Mouse (Mus musculus) heart, postnatal 0 days (tissue): ENCODE data around the gene Samd13. TPM values are rescaled to one million over a fixed set of nuclear protein-coding genes. Genes with fewer than 3 reads are reported as not detected.

Source experiments
- ATAC-seq: fragments of 200-750 bp; cut with Nextera tagmentation; 2 replicates; pipeline ENCODE4 v1.8.0; 2017; ENCODE audit warnings: low read depth, moderate number of reproducible peaks, moderate library complexity; ENCODE audit not compliant: insufficient read depth
- DNase-seq: peaks from one replicate; pipeline ENCODE4 v3.0.0-alpha.2; 2016; ENCODE audit warnings: low spot score
- H3K27ac ChIP-seq: fragments of 300-500 bp; sonication (generic); 2 replicates; pipeline ENCODE4 v1.5.1; 2014; ENCODE audit warnings: low read depth, mild to moderate bottlenecking
- H3K27me3 ChIP-seq: fragments of 300-500 bp; sonication (generic); 2 replicates; pipeline ENCODE4 v1.6.1; 2014; ENCODE audit warnings: low read length, mixed read lengths; ENCODE audit not compliant: control insufficient read depth, insufficient read depth
- H3K36me3 ChIP-seq: fragments of 300-500 bp; sonication (generic); replicated peaks from 2 replicates; pipeline ENCODE4 v1.6.1; 2014; ENCODE audit warnings: low read length, mixed read lengths; ENCODE audit not compliant: control insufficient read depth, insufficient read depth
- H3K4me1 ChIP-seq: fragments of 300-500 bp; sonication (generic); 2 replicates; pipeline ENCODE4 v1.6.1; 2014; ENCODE audit warnings: antibody characterized with exemption; ENCODE audit not compliant: control insufficient read depth, insufficient read depth
- H3K4me2 ChIP-seq: fragments of 300-500 bp; sonication (generic); 2 replicates; pipeline ENCODE4 v1.6.1; 2014; ENCODE audit warnings: low read depth, mild to moderate bottlenecking, low read length, moderate library complexity
- H3K4me3 ChIP-seq: fragments of 300-500 bp; sonication (generic); 2 replicates; pipeline ENCODE4 v1.5.1; 2014; ENCODE audit warnings: low read depth, low read length
- H3K9ac ChIP-seq: fragments of 300-500 bp; sonication (generic); replicated peaks from 2 replicates; pipeline ENCODE4 v1.6.1; 2014; ENCODE audit warnings: low read depth, low read length, mixed read lengths
- H3K9me3 ChIP-seq: fragments of 300-500 bp; sonication (generic); replicated peaks from 2 replicates; pipeline ENCODE4 v1.6.1; 2016; ENCODE audit warnings: low read length; ENCODE audit not compliant: control insufficient read depth
- CTCF ChIP-seq: IDR thresholded peaks from 2 replicates; pipeline ENCODE4 v1.5.1; 2016; ENCODE audit warnings: antibody characterized with exemption, control low read depth, low read depth
- EP300 ChIP-seq: IDR thresholded peaks from 2 replicates; pipeline ENCODE4 v1.6.1; 2016; ENCODE audit warnings: antibody characterized with exemption, low read depth
- WGBS: fragments of 180-500 bp; shearing (Covaris S2); extraction: QIAGEN DNeasy Blood & Tissue Kit; methylation state at CpG from one replicate; pipeline ENCODE4 v1.1.7; 2014; 5-methylcytosine and 5-hydroxymethylcytosine counted together
- polyA plus RNA-seq: library from polyadenylated mRNA; unstranded; fragments of >200 nt; fragmentation: Nextera tagmentation; extraction: Ambion mirVana; gene quantifications from 2 replicates; pipeline ENCODE4 v1.2.1, GENCODE M21; 2015
- total RNA-seq: library from RNA; depleted of rRNA; stranded (reverse); fragments of >200 nt; gene quantifications from 2 replicates; pipeline ENCODE4 v1.2.3, GENCODE M21; 2014; ENCODE audit warnings: low replicate concordance

Gene Samd13
- total and polyA plus RNA-seq, 2 experiments from 2014 or later: 0.42 to 1.8 TPM

GRCm38 (mm10) chr3:146615496-146615895 lies 69.9 kb downstream of the Samd13 start, which contains the start of gene Dnase2b:
TSS of gene Dnase2b (minus strand) at chr3:146615596.
- Histone ChIP-seq H3K4me1 (0 out of 2 replicates have a peak, but pooled peaks cover 10% of the 10 kb centered on the region), H3K4me3 (no peak within 1 kb of the TSS), H3K4me2 (no peak within 1 kb of the TSS), H3K9me3 (no peaks in the 10 kb centered on the region), H3K9ac (no peak within 1 kb of the TSS), H3K27ac (no peak within 1 kb of the TSS), H3K36me3 (no peaks in the 10 kb centered on the region), H3K27me3 (no peaks in the 10 kb centered on the region)
- ATAC-seq (no peak), DNase-seq (no peak)
- TF ChIP-seq EP300 (no peak), CTCF (no peak)
- WGBS: 82% methylated on average over 4 of the region's 4 CpGs

- Histone ChIP-seq H3K27me3 (no peaks in the 10 kb centered on the region), H3K36me3 (no peaks in the 10 kb centered on the region)
- no peak for ATAC-seq
Measured at GRCm38 (mm10) chr3:146611821-146612220, 73.6 kb downstream of the Samd13 start.

GRCm38 (mm10) chr3:146611261-146611660 lies 74.1 kb downstream of the Samd13 start:
- H3K27ac ChIP-seq: no peak overlapping the region
- no peaks in the 10 kb centered on the region for H3K27me3 ChIP-seq
- no peak for TF ChIP-seq EP300
- TF ChIP-seq CTCF: no peak
- H3K4me1 ChIP-seq: 0 out of 2 replicates have a peak, but pooled peaks cover 4% of the 10 kb centered on the region
- DNase-seq (no peak), ATAC-seq (no peak)
- H3K4me3 ChIP-seq: no peak overlapping the region
- no peak overlapping the region for H3K4me2 ChIP-seq
- no peak overlapping the region for H3K9ac ChIP-seq
- 81% methylated on average over 4 of the region's 4 CpGs for WGBS
- H3K9me3 ChIP-seq: no peaks in the 10 kb centered on the region
- H3K36me3 ChIP-seq: no peaks in the 10 kb centered on the region

More at GRCm38 (mm10) chr3:146611821-146612220, 73.6 kb downstream of the Samd13 start:
- TF ChIP-seq CTCF (no peak), EP300 (no peak)
- H3K27ac ChIP-seq: no peak overlapping the region
- no peak overlapping the region for H3K4me3 ChIP-seq
- DNase-seq: no peak
- H3K4me2 ChIP-seq: no peak overlapping the region
- H3K4me1 ChIP-seq: 0 out of 2 replicates have a peak, but pooled peaks cover 4% of the 10 kb centered on the region
- WGBS: 57% methylated on average over 4 of the region's 4 CpGs
- no peak overlapping the region for H3K9ac ChIP-seq
- H3K9me3 ChIP-seq: no peaks in the 10 kb centered on the region

GRCm38 (mm10) chr3:146610322-146610721 lies 75.1 kb downstream of the Samd13 start:
- no peak overlapping the region for H3K9ac ChIP-seq
- H3K4me3 ChIP-seq: no peak overlapping the region
- no peak overlapping the region for H3K4me2 ChIP-seq
- H3K36me3 ChIP-seq: no peaks in the 10 kb centered on the region
- TF ChIP-seq CTCF (no peak), EP300 (no peak)
- H3K27ac ChIP-seq: no peak overlapping the region
- 0 out of 2 replicates have a peak, but pooled peaks cover 4% of the 10 kb centered on the region for H3K4me1 ChIP-seq
- WGBS: 68% methylated on average over 10 of the region's 10 CpGs
- H3K27me3 ChIP-seq: no peaks in the 10 kb centered on the region
- no peaks in the 10 kb centered on the region for H3K9me3 ChIP-seq
- ATAC-seq: no peak
- DNase-seq: no peak

- DNase-seq: no peak
- Histone ChIP-seq H3K9me3 (no peaks in the 10 kb centered on the region), H3K9ac (no peak overlapping the region)
Measured at GRCm38 (mm10) chr3:146607368-146607767, 78.0 kb downstream of the Samd13 start.

GRCm38 (mm10) chr3:146604647-146605046 lies 80.7 kb downstream of the Samd13 start:
- Histone ChIP-seq H3K36me3 (no peaks in the 10 kb centered on the region), H3K27ac (no peak overlapping the region), H3K9ac (no peak overlapping the region), H3K4me2 (no peak overlapping the region), H3K4me1 (peaks cover 6% of the 10 kb centered on the region), H3K4me3 (no peak overlapping the region), H3K27me3 (no peaks in the 10 kb centered on the region), H3K9me3 (no peaks in the 10 kb centered on the region)
- 54% methylated on average over 9 of the region's 9 CpGs for WGBS
- DNase-seq (no peak), ATAC-seq (no peak)
- TF ChIP-seq EP300 (no peak), CTCF (no peak)

More at GRCm38 (mm10) chr3:146607368-146607767, 78.0 kb downstream of the Samd13 start:
- Histone ChIP-seq H3K4me1 (0 out of 2 replicates have a peak, but pooled peaks cover 4% of the 10 kb centered on the region), H3K4me3 (no peak overlapping the region), H3K27me3 (no peaks in the 10 kb centered on the region), H3K36me3 (no peaks in the 10 kb centered on the region), H3K27ac (no peak overlapping the region), H3K4me2 (no peak overlapping the region)
- 32% methylated on average over 1 of the region's 1 CpGs for WGBS
- ATAC-seq: no peak
- no peak for TF ChIP-seq CTCF
- TF ChIP-seq EP300: no peak
